Mouse (Mus musculus): ENCODE data around the gene Ggt5. TPM values are rescaled to one million over a fixed set of nuclear protein-coding genes. Genes with fewer than 3 reads are reported as not detected.

Ggt5 gene
- polyA plus RNA-seq, 1 experiment from 2014 or later, result 4.0 TPM

DNA sequence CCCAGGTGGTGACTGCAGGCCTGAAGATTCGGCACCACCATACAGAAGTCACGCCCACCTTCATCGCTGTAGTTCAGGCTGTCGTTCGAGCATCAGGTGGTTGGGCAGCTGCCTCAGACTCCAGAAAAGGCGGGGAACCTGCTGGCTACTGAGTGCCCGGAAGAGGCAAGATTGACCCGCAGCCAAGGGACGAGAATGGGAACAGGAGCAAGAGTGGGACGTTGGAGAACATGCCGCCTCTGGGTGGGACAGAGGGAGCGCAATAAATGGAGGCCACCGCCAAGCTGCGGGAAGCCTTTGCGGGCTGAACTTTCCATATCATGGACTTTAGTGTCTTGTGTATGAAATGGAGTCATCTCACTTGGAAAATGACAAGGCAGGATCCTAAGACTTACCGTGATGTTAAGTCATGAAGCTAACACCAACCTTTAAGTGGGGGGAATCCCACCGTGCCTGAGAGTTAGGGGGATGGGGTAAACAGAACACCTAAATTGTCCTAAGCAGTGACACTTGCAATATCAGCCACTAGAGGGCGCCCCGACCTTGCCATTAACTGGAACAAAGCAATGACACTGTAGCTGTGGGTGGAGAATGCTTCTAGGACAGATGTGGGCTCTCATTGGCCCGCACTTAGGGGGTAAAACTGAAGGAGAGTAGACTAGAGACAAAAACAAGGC lies 3.1 kb upstream of the Ggt5 start:
- no peak overlapping the region; the same call in 1 of the 2 replicates for H3K27ac ChIP-seq (ENCODE audit: low read depth, low read length)
- 19% methylated on average over 20 of the region's 20 CpGs for WGBS
- no peaks in the 10 kb centered on the region for H3K9me3 ChIP-seq (ENCODE audit: control insufficient read depth)
- H3K9ac ChIP-seq (ENCODE audit: low read depth, low read length), result no peak overlapping the region
- no peaks in the 10 kb centered on the region for H3K27me3 ChIP-seq (replicated peaks; ENCODE audit: control insufficient read depth, insufficient read depth, low read length)
- ATAC-seq, result peak; percentile 32; the same call in 1 of the 2 replicates
- H3K4me1 ChIP-seq (replicated peaks; ENCODE audit: control insufficient read depth, insufficient read depth, low read length), result no peaks in the 10 kb centered on the region; the same call in 1 of the 2 replicates
- no peaks in the 10 kb centered on the region; the same call in 1 of the 2 replicates for H3K36me3 ChIP-seq (ENCODE audit: control insufficient read depth, insufficient read depth)
- peak; percentile 99 for TF ChIP-seq CTCF (IDR thresholded peaks at IDR 0.05; ENCODE audit: low read depth)
- H3K4me2 ChIP-seq (replicated peaks; ENCODE audit: low read depth), result no peak overlapping the region
- H3K4me3 ChIP-seq (ENCODE audit: low read depth, low read length), result no peak overlapping the region

DNA sequence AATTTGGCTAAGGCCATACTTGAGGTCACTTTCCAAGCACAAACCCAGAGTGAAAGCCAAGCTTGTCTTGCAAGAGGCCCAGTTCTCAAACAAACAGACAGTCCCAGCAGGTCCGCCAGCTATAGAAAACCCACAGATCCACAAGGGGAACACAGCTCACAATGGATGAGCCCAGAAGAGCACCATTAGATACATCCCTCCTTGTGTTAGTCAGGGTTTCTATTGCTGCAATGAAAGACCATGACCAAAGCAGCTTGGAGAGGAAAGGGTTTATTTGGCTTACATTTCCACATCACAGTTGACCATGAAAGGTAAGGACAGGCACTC lies 2.6 kb upstream of the Ggt5 start:
- 76% methylated on average over 1 of the region's 1 CpGs for whole genome bisulfite sequencing
- 0 out of 2 replicates have a peak, but pooled peaks have one; percentile 9 for ATAC-seq
- Histone ChIP-seq H3K4me1 (replicated peaks; ENCODE audit: control insufficient read depth, insufficient read depth, low read length) (no peaks in the 10 kb centered on the region; the same call in 1 of the 2 replicates), H3K27ac (ENCODE audit: low read depth, low read length) (no peak overlapping the region; the same call in 1 of the 2 replicates), H3K4me3 (ENCODE audit: low read depth, low read length) (no peak overlapping the region), H3K36me3 (ENCODE audit: control insufficient read depth, insufficient read depth) (no peaks in the 10 kb centered on the region; the same call in 1 of the 2 replicates), H3K27me3 (replicated peaks; ENCODE audit: control insufficient read depth, insufficient read depth, low read length) (no peaks in the 10 kb centered on the region), H3K4me2 (replicated peaks; ENCODE audit: low read depth) (no peak overlapping the region), H3K9ac (ENCODE audit: low read depth, low read length) (no peak overlapping the region), H3K9me3 (ENCODE audit: control insufficient read depth) (no peaks in the 10 kb centered on the region)
- no peak for TF ChIP-seq CTCF (IDR thresholded peaks at IDR 0.05; ENCODE audit: low read depth)

- 73% methylated on average over 4 of the region's 4 CpGs for WGBS
- no peak overlapping the region for H3K27ac ChIP-seq (ENCODE audit: low read depth, low read length)
- H3K9me3 ChIP-seq (ENCODE audit: control insufficient read depth), result no peaks in the 10 kb centered on the region
- H3K9ac ChIP-seq (ENCODE audit: low read depth, low read length), result no peak overlapping the region
- no peak for ATAC-seq
- H3K4me1 ChIP-seq (replicated peaks; ENCODE audit: control insufficient read depth, insufficient read depth, low read length), result no peaks in the 10 kb centered on the region; the same call in 1 of the 2 replicates
- no peak overlapping the region for H3K4me3 ChIP-seq (ENCODE audit: low read depth, low read length)
- no peak for TF ChIP-seq CTCF (IDR thresholded peaks at IDR 0.05; ENCODE audit: low read depth)
- no peak overlapping the region for H3K4me2 ChIP-seq (replicated peaks; ENCODE audit: low read depth)
- no peaks in the 10 kb centered on the region for H3K27me3 ChIP-seq (replicated peaks; ENCODE audit: control insufficient read depth, insufficient read depth, low read length)
- no peaks in the 10 kb centered on the region; the same call in 1 of the 2 replicates for H3K36me3 ChIP-seq (ENCODE audit: control insufficient read depth, insufficient read depth)
Observed at GRCm38 (mm10) chr10:75587781-75588180, 1.4 kb upstream of the Ggt5 start.

- Histone ChIP-seq H3K4me3 (ENCODE audit: low read depth, low read length) (no peak overlapping the region), H3K27me3 (replicated peaks; ENCODE audit: control insufficient read depth, insufficient read depth, low read length) (no peaks in the 10 kb centered on the region), H3K4me2 (replicated peaks; ENCODE audit: low read depth) (no peak overlapping the region), H3K9me3 (ENCODE audit: control insufficient read depth) (no peaks in the 10 kb centered on the region), H3K36me3 (ENCODE audit: control insufficient read depth, insufficient read depth) (no peaks in the 10 kb centered on the region; the same call in 1 of the 2 replicates), H3K27ac (ENCODE audit: low read depth, low read length) (no peak overlapping the region), H3K4me1 (replicated peaks; ENCODE audit: control insufficient read depth, insufficient read depth, low read length) (no peaks in the 10 kb centered on the region; the same call in 1 of the 2 replicates), H3K9ac (ENCODE audit: low read depth, low read length) (no peak overlapping the region)
- no peak for TF ChIP-seq CTCF (IDR thresholded peaks at IDR 0.05; ENCODE audit: low read depth)
- WGBS, result 41% methylated on average over 5 of the region's 5 CpGs
- no peak for ATAC-seq
Observed at GRCm38 (mm10) chr10:75588336-75588735, 804 bp upstream of the Ggt5 start.

GRCm38 (mm10) chr10:75589651-75590050 lies 511 bp downstream of the Ggt5 start:
- H3K27ac ChIP-seq (ENCODE audit: low read depth, low read length), result peak overlapping the region; percentile 68; the same call in 1 of the 2 replicates
- 51% methylated on average over 16 of the region's 16 CpGs for WGBS
- H3K9me3 ChIP-seq (ENCODE audit: control insufficient read depth), result no peaks in the 10 kb centered on the region
- no peak for TF ChIP-seq CTCF (IDR thresholded peaks at IDR 0.05; ENCODE audit: low read depth)
- no peaks in the 10 kb centered on the region; the same call in 1 of the 2 replicates for H3K36me3 ChIP-seq (ENCODE audit: control insufficient read depth, insufficient read depth)
- no peaks in the 10 kb centered on the region for H3K27me3 ChIP-seq (replicated peaks; ENCODE audit: control insufficient read depth, insufficient read depth, low read length)
- no peak for ATAC-seq
- H3K4me2 ChIP-seq (replicated peaks; ENCODE audit: low read depth), result peak overlapping the region; percentile 57
- no peaks in the 10 kb centered on the region; the same call in 1 of the 2 replicates for H3K4me1 ChIP-seq (replicated peaks; ENCODE audit: control insufficient read depth, insufficient read depth, low read length)
- H3K9ac ChIP-seq (ENCODE audit: low read depth, low read length), result peak overlapping the region; percentile 31; the same call in 1 of the 2 replicates
- peak overlapping the region; percentile 31 for H3K4me3 ChIP-seq (ENCODE audit: low read depth, low read length)

DNA sequence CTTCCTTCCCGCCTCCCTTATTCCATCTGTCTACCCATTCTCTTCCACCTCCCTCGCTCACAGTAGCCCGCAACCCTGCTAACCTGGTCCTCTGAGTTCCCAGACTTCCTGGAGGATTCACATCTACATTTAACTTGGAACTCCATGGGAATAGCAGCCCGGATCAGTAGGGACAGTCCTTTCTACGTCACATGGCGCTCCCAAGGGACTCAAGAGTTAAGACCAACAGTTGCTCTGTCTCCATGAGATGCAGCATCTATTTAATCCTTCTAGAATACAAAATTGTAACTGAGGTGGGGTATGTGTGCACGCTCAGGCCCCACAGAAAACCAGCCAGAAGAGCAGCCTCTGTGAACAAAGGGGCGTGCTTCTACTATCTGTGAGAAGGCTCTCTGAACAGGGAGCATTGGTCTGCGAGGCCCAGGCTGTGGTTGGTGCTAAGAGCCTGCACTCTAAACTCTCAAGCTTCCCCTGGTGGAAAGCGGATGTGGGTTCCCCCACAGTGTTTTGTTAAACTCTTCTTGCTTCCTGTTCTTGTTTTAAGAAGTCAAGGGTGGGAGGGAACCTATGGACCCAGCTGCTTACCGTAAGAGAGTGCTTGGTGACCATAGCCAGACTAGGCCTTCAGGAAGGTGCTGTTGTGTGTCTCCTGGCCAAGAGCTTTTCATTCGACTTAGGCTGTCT lies 2.2 kb downstream of the Ggt5 start:
- Histone ChIP-seq H3K4me3 (ENCODE audit: low read depth, low read length) (no peak overlapping the region), H3K9me3 (ENCODE audit: control insufficient read depth) (no peaks in the 10 kb centered on the region), H3K27me3 (replicated peaks; ENCODE audit: control insufficient read depth, insufficient read depth, low read length) (no peaks in the 10 kb centered on the region), H3K9ac (ENCODE audit: low read depth, low read length) (no peak overlapping the region), H3K36me3 (ENCODE audit: control insufficient read depth, insufficient read depth) (no peaks in the 10 kb centered on the region; the same call in 1 of the 2 replicates), H3K4me1 (replicated peaks; ENCODE audit: control insufficient read depth, insufficient read depth, low read length) (no peaks in the 10 kb centered on the region; the same call in 1 of the 2 replicates), H3K27ac (ENCODE audit: low read depth, low read length) (no peak overlapping the region), H3K4me2 (replicated peaks; ENCODE audit: low read depth) (peak overlapping the region; percentile 57; the same call in 1 of the 2 replicates)
- 69% methylated on average over 12 of the region's 12 CpGs for WGBS
- TF ChIP-seq CTCF (IDR thresholded peaks at IDR 0.05; ENCODE audit: low read depth), result peak; percentile 32; the same call in 1 of the 2 replicates
- no peak for ATAC-seq

All from intestine, postnatal 0 days (tissue).